Mouse (Mus musculus) thymus, postnatal 36 days (tissue): Measurements from ENCODE around the gene Lpp.

Experiments used
- DNase-seq, 2 experiments: peaks; one replicate each; pipeline ENCODE4 v3.0.0; 2022; ENCODE audit warnings: mixed read lengths in 2 of 2

Lpp gene

GRCm38 (mm10) chr16:24735754-24736153 is 342.4 kb downstream of the Lpp start:
- DNase-seq = no peak

GRCm38 (mm10) chr16:24737362-24738057 is 344.2 kb downstream of the Lpp start:
- no peak for DNase-seq

GRCm38 (mm10) chr16:24740714-24741113 is 347.4 kb downstream of the Lpp start:
- no peak for DNase-seq

- no peak for DNase-seq
Observed at GRCm38 (mm10) chr16:24749816-24750215, 356.5 kb downstream of the Lpp start.

- DNase-seq = no peak
Observed at GRCm38 (mm10) chr16:24756141-24756540, 362.8 kb downstream of the Lpp start.

GRCm38 (mm10) chr16:24766051-24766450 is 372.7 kb downstream of the Lpp start:
- no peak for DNase-seq

GRCm38 (mm10) chr16:24766596-24766995 is 373.3 kb downstream of the Lpp start:
- DNase-seq = no peak

GRCm38 (mm10) chr16:24777053-24777452 is 383.7 kb downstream of the Lpp start:
- no peak for DNase-seq

- DNase-seq = no peak
Observed at GRCm38 (mm10) chr16:24778432-24779274, 385.3 kb downstream of the Lpp start.

- DNase-seq = no peak
Observed at GRCm38 (mm10) chr16:24780545-24780944, 387.2 kb downstream of the Lpp start.

- DNase-seq = no peak
Observed at GRCm38 (mm10) chr16:24781922-24782321, 388.6 kb downstream of the Lpp start.

- no peak for DNase-seq
Observed at GRCm38 (mm10) chr16:24785651-24786050, 392.3 kb downstream of the Lpp start.

GRCm38 (mm10) chr16:24788973-24789372 is 395.7 kb downstream of the Lpp start:
- DNase-seq = no peak

- no peak for DNase-seq
Observed at GRCm38 (mm10) chr16:24791387-24791786, 398.1 kb downstream of the Lpp start.

- no peak for DNase-seq
Observed at GRCm38 (mm10) chr16:24791984-24792383, 398.7 kb downstream of the Lpp start.

- no peak for DNase-seq
Observed at GRCm38 (mm10) chr16:24792836-24793235, 399.5 kb downstream of the Lpp start.

GRCm38 (mm10) chr16:24794665-24795064 is 401.4 kb downstream of the Lpp start:
- DNase-seq = no peak

GRCm38 (mm10) chr16:24801355-24801754 is 408.0 kb downstream of the Lpp start:
- DNase-seq = no peak

GRCm38 (mm10) chr16:24801780-24802179 is 408.5 kb downstream of the Lpp start:
- no peak for DNase-seq

- DNase-seq = no peak
Observed at GRCm38 (mm10) chr16:24806093-24806492, 412.8 kb downstream of the Lpp start.

- no peak for DNase-seq
Observed at GRCm38 (mm10) chr16:24807565-24807964, 414.3 kb downstream of the Lpp start.

GRCm38 (mm10) chr16:24809811-24810210 is 416.5 kb downstream of the Lpp start:
- no peak for DNase-seq

- DNase-seq = no peak
Observed at GRCm38 (mm10) chr16:24816621-24817020, 423.3 kb downstream of the Lpp start.

- DNase-seq = no peak
Observed at GRCm38 (mm10) chr16:24817381-24817780, 424.1 kb downstream of the Lpp start.
